Mouse (Mus musculus) 3134 (cell line): Measurements from ENCODE around the gene Pknox2.

Source experiments
- DNase-seq: peaks from one replicate; pipeline ENCODE4 v3.0.0-alpha.2; 2011; ENCODE audit warnings: low spot score; ENCODE audit not compliant: insufficient read length; ENCODE audit errors: extremely low read depth

Pknox2 gene

DNA sequence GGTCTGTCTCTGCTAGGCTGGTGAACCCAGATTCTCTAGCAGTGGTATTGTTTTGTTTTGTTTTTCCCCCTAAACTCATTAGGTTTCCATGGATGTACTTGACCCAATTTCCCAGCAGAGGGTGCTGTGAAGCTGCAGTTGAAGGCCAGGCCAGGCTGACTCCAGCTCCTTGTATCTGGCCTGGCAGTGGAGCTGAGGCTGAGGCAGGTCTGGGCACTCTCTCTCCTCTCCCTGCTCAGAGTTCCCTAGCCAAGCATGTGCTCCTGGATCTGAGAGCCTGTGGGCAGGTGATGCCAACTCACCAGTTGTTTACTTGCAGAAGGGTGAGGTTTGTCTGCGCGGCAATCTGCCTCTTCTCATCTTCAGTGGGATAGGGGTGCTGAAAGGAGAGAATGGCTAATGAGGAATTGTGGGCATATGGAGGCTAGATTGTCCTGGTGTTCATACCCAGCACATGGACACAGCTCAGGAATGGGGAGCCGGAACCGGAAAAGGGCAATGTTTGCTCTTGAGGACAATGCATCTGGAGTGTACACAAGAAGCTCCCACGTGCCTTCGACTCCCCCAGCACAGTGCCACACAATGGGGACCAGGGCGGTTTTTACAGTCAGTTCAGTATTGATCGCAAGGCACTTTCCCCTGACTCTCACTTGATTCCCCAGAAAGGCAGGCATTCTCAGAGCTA is 252.1 kb downstream of the Pknox2 start:
- DNase-seq = peak; percentile 15

DNA sequence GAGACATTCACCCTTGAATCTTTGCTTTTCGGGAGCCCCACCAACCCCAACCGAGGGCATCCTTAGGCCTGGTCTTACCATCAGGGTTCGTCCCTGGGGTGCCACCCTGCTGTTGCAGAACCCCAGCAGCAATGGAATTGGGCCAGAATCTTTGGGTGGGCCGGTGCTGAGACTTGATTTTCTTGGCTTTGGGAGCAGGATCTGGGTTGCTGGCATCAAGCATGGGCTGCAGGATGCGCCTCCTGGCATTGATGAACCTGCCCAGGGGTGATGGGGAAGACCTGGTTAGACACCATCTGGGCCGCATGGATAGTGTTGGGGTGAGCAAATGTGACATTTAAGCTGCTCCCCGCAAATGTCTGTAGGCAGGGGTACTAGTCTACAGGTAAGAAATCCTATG is 253.0 kb downstream of the Pknox2 start:
- no peak for DNase-seq

- DNase-seq = no peak
These were observed 253.7 kb downstream of the Pknox2 start for GRCm38 (mm10) chr9:36893413-36893990.

DNA sequence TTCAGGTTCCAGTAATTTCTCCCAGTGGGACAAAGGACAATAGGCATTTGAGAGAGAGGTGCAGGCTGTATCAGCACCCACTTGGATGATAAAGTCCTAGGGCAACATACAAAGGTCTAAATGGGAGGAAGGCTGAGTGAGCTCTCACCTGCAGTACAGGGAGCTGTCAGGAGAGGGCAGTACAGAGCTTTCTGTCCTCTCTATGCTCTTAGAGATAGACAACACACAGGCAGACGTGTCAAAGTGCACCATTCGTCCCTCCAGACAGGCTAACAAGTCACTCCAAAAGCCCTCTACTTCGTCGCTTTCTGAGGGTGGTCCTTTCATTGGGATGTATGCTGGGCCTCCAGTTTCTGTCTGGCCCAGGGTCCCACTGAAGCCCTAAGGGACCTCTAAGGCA is 256.7 kb downstream of the Pknox2 start:
- peak; percentile 12 for DNase-seq

GRCm38 (mm10) chr9:36885237-36885636 is 262.0 kb downstream of the Pknox2 start:
- peak; percentile 21 for DNase-seq

DNA sequence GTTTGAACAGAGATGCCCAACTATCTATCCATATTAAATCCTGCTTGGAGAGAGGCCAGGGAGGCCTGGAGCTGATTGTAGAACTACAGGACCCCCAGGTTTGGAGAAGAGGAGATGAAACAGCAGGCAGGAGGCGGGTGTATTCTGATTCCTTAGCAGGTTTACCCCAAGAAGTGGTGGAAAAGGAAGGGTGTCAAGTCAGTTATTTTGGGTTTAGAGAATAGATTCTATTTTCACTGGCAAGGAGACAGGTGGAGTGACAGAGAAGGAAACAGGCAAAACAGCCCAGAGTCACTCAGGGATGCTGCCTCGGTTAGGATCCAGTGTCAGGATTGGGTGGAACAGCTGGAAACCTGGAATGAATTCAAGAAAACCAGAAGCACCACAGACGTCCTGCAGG is 263.6 kb downstream of the Pknox2 start:
- no peak for DNase-seq

GRCm38 (mm10) chr9:36882034-36882745 is 265.0 kb downstream of the Pknox2 start:
- no peak for DNase-seq

DNA sequence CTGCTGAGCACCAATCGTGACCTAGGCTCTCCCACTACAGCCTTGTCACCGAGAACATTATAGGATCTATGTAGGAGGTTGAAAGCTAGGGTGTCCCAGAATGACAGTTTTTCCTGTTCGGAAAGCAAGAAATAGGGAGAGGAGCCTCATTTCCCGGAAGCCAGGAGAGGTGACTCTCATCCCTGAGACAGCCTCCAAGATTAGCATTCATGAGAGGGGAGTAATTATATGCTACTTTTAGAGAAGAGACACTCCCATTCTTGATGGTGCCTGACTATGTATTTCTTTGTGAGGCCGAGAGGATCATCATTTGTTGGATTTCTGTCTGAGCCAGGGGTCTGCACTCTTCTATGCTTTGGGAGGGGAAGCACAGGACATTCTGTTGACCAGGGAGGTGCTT is 265.6 kb downstream of the Pknox2 start:
- DNase-seq = no peak

DNA sequence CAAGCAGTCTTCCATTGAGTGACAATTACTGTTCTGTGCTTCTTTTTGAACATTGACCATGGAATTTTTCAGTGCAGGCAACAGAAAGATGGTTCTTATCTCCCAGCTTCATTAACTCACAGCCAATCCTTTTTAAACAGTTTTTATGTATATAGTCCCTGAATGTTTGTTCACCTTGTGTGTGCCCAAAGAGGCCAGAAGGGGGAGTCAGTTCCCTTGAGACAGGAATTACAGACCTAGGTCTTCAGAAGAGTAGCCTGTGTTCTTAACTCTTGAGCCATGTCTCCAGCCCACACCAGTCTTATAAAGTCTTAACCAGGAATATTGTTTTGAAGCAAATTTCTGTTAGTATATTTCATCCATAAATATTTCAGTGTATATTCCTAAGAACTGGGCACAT is 270.4 kb downstream of the Pknox2 start:
- DNase-seq = no peak

DNA sequence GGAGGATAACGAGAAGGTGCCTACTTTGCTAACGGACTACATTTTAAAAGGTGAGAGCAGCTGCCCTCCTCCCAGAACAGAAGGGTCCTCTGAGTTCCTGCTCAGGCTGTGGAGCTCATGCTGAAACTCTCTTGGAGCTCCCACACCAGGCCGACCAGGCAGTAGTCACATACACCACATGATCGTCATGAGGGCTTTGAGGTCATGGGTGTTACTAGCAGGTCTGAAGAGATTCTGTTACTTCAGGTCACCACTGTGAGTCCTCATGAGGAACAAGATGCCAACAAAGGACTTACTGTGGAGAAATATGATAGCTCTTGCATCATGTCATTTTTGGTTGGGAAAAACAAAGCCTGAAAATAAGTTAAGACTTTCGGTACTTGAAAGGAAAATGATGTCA is 270.9 kb downstream of the Pknox2 start:
- DNase-seq = no peak

DNA sequence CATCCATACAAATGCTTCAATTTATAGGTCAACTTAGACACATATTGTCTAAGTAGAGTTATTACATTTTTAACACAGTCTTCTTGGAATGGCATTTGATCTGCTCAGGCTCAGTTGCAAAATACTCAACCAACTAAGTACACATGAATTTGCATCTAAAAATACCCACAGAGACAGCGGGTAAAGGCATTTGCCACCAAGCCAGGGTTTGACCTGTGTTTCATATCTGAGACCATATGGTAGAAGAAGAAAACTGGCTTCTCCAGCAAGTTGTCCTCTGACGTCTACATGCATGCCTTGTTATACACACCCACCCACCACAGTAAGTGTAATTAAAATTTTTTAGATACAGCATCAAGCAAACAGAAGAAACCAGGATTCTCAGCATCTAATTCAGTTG is 273.4 kb downstream of the Pknox2 start:
- no peak for DNase-seq

DNA sequence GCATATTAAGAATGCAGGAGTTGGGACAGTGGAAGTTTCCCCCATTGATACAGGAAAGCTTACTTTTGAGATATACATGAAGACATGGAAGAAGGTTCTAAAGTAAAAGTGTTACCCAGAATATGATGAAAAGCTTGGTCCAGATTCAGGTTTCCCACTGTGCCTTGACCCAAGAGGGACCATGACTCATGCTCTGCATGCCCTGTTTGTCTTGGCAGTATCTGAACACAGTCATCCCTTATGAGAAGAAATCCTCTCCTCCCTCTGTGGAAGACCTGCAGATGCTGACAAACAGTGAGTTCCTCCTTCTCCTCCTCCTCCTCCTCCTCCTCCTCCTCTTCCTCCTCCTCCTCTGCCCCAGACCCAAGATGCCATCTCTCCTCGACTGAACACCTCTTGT is 276.9 kb downstream of the Pknox2 start:
- DNase-seq = peak; percentile 47

- DNase-seq = no peak
These were observed 278.5 kb downstream of the Pknox2 start for GRCm38 (mm10) chr9:36868662-36869061.

DNA sequence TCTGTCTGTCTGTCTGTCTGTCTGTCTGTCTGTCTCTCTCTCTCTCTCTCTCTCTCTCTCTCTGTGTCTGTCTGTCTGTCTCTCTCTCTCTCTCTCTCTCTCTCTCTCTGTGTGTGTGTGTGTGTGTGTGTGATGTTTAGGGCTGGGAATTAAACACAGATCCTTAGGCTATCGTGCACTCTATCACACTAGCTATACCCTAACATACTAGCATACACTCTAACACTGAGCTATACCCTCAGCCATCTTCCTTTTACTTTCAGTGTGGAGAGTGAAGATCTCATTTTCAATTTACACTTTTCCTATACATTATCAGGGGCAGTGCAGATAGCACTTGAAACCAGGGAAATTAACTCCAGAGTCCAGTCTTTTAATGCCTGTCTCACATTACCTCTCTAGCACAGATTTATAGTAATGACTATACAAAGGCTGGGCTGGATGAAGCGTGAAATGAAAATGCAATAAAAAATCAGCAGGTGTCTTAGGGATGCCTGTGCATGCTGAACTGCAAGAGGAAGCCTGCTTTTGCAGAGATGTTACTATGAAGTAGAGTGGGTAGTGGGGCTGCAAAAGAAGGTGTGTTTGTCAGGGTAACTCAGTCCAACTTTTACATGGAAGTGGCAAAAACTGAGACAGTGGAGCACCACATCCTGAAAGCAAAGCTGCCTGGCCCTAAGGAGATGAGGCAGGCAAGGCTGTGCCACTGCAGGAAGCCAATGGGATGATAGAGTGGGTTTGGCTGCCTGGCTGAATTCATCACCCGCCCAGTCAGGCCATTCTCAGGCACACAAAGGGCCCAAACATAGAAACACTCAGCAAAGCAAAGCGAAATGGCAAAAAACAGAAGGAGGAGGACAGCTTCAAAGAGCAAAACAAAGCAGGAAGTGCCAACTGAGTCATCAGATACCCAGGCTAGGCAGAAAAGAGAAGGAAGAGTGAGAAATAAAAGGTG is 282.1 kb downstream of the Pknox2 start:
- peak; percentile 55 for DNase-seq

DNA sequence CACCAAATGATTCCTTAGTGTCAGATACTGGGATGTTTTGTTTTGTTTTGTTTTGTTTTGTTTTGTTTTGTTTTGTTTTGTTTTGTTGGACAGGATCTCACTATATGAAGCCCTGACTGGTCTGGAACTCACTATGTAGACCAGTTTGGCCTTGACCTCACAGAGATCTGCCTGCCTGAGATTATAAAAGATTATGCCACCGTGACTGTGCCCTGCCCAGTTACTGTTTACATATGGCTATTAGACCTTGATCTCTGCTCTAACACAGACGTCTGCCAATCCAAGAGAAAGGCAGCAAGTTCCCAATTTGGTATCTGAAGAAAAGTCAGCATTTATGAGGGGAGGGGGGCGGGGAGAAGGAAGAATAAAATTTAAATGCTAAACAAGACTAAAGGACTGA is 283.5 kb downstream of the Pknox2 start:
- no peak for DNase-seq

GRCm38 (mm10) chr9:36862576-36862975 is 284.6 kb downstream of the Pknox2 start:
- no peak for DNase-seq

GRCm38 (mm10) chr9:36858677-36859076 is 288.5 kb downstream of the Pknox2 start:
- DNase-seq = no peak

GRCm38 (mm10) chr9:36857476-36858117 is 289.6 kb downstream of the Pknox2 start:
- DNase-seq = no peak

DNA sequence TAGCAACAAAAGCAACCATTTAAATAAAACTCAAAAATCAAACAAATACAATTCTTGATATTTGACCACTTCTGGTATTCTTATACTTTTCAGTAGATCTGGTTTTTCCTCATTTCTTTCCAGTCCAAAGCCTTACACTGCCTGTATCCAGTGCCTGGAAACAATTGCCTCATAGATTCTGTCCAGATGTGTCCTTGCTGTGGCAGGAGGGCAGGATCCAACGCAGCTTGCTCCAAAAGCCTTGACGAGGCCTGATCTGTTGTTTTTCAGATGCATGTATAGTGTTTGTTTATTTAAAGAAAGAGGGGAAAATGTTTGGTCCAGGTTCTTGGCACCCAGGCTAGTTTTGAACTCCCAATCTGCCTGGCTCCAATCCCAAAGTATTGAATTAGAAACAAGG is 290.9 kb downstream of the Pknox2 start:
- DNase-seq = no peak

DNA sequence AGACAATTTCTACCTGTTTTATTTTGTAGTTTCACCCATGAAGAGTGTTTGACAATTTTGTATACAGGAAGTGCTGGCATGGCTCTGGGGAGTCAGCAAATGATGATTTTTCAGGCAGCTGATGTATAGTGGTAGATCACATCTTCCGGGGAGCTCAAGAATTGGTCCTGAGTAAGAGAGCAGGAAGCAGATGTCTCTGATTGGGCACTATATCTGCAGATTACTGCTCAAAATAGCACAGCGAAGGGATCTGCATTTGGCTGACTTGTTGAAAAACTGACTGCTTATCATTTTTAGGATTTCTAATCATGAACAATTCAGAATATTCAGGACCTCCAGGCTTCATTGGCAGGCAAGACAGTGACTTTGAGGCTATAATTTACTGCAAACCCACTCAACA is 295.0 kb downstream of the Pknox2 start:
- DNase-seq = no peak

DNA sequence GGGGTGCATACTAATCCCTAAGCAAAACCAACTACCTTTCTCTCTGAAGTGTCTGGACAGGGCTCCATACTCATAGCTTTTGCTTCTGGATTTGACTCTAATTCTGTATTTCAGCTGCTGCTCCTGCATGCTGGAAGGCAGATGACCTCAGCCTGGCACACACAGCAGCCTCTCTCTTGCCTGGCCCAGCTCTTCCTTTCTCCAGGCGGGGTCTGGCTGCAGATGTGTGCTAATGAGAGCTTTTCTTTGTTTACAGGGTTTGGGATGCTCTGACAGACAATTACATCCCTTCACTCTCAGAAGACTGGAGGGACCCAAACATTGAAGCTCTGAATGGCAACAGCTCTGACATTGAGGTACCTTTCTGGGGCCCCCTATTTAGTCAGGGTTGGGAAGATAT is 297.1 kb downstream of the Pknox2 start:
- no peak for DNase-seq
